Mouse (Mus musculus) retina, embryonic 14.5 days (tissue): ENCODE results near the gene P2ry2.

Experiments used
- DNase-seq: peaks from one replicate; pipeline ENCODE4 v3.0.0-alpha.2; 2015; ENCODE audit warnings: low spot score

P2ry2 gene

DNA sequence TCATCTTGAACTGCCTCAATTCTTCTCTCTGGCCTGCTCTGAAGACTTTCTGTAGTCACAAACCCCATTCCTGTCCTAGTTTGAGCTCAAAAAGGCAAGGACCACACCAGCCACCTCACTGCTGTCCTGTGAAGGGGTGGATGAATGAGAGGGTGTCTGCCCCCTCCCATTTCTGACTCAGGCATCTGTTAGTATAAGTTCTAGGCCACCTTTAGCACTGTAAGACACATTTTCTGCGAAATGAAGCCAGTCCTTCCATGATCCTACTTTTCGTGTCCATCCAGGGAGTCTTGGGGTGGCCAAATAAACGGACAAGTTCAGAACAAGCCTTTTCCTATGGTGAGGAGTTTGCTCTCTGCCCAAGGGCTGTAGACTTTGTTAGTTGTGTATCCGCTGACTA lies at the start of gene P2ry2:
Gene P2ry2 (minus strand): TSS at position 326 of the 400 bp plus-strand sequence.
- no peak for DNase-seq

DNA sequence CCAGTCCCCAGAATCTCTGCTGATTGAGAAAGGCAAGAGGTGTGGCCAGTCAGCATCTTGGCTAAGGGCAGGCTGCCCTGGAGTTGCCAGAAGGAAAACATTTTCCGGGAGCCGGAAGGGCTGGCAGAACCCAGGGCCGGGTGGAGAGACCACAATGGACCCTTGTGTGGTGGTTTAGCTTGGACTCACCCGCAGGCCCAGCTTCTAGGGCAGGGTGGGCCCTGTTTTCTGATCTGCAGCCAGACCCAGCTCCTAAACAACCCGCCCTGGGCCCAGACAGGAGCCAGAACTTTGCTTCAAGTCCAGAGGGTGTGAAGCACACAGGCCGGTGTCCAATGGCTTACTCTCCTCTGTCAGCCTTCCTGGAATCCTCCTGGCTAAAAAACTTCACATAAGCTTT lies 49.6 kb upstream of the P2ry2 start:
- no peak for DNase-seq

- DNase-seq = peak; percentile 90
These were observed 48.7 kb upstream of the P2ry2 start for GRCm38 (mm10) chr7:101061381-101061780.

- no peak for DNase-seq
These were observed 47.8 kb upstream of the P2ry2 start for GRCm38 (mm10) chr7:101060476-101060875.

GRCm38 (mm10) chr7:101059188-101059587 lies 46.5 kb upstream of the P2ry2 start:
- DNase-seq = no peak

- DNase-seq = no peak
These were observed 44.6 kb upstream of the P2ry2 start for GRCm38 (mm10) chr7:101057309-101057708.

DNA sequence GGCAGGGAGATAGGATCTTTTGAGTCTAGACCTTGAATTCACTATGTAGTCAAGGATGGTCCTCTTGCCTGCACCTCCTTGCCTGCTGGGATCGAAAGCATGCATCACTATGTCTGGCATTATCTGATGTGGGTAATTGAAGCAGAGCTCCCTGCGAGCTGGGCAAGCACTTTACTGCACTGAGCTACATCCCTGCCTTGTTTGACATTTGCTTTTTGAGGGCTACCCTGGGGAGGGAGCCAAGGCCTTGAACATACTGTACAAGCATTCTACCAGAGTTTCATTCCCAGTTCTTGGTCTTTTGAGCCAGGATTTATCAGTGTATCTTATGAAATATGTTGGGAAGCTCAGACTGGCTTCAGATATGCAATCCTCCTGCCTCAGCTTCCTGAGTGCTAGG lies 40.5 kb upstream of the P2ry2 start:
- DNase-seq = no peak

DNA sequence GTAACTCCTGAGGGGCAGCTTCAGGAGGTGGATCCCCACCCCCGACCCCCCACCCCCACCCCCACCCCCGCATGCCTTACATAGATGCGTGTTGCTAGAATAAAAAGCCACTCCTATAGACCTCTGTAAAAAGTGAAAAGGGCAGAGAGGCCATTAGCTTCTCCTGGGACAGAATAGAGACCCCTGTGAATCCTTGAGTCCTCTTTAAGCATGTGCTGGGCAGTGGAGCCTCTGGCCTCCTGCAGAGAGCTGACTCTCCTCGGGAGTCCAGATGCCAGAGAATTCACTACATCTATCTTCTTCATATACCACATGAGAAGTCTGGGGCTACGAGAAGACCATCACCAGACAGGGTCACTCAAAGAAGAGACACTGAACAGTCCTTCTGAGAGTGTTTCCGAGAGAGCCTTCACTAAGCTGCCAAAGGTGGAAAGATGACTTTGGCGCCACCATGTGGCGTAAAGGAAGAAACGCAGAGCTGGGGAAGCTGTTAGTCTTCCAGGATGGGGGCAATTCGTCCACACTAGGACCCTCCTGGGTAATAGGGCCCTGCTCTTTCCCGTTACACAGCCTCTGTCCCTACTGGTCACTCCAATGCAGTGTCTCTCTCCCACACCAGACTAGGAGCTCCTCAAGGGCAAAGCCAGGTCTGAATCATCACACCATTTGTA lies 39.0 kb upstream of the P2ry2 start:
- DNase-seq = peak; percentile 92

GRCm38 (mm10) chr7:101050724-101051550 lies 38.3 kb upstream of the P2ry2 start:
- no peak for DNase-seq

DNA sequence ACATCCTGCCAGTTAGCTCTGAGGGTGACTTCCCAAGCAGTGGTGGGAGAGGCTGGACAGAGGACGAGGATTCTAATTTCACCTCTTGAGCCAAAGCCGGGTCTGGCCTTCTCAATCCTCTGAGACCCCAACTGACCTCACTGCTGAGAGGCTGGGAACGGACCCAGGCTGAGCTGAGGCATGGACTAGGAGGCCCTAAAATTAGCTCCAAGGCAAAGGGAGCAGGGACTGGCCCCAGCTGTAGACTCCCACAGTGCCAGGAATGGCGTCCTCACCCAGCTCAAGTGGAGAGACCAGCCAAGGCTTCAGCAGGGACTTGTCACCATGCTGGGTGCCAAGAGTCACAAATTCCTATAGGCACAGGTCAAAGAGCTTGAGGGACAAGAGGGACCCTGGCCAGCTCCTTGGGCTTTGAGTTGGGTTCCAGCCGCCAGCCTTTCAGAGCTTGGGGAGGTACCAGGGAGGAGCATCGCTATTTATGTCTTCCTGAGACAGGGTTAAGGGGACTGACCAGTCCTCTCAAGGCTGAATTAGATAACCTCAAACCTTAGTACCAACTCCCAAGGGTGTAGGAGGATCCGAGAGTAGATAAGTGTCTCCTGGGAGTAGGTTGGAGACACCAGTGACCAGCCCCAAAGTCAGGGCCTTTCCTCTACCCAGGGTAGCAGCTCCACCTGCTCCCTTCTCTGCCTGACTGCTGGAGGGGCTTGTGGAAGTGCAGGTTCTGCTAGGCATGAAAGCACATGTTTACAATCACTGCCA lies 36.8 kb upstream of the P2ry2 start:
- DNase-seq = no peak

DNA sequence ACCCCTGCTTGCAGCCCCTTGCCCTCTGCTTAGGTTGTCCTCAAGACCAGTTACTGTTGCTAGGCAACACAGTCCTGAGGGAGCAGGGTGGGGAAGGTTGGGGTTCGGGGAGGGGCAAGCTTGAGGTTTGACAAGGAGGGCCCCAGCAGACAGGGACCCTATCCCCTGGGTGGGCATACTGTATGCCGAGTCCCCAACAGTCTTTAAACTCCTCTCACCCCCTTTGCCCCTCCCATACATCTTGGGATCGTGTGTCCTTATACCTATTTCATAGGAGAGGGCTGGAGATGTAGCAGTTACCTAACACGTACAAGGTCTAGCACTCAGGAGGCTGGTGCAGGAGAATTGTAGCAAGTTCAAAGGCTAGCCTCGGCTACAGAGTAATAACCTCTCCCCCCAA lies 35.6 kb upstream of the P2ry2 start:
- no peak for DNase-seq

DNA sequence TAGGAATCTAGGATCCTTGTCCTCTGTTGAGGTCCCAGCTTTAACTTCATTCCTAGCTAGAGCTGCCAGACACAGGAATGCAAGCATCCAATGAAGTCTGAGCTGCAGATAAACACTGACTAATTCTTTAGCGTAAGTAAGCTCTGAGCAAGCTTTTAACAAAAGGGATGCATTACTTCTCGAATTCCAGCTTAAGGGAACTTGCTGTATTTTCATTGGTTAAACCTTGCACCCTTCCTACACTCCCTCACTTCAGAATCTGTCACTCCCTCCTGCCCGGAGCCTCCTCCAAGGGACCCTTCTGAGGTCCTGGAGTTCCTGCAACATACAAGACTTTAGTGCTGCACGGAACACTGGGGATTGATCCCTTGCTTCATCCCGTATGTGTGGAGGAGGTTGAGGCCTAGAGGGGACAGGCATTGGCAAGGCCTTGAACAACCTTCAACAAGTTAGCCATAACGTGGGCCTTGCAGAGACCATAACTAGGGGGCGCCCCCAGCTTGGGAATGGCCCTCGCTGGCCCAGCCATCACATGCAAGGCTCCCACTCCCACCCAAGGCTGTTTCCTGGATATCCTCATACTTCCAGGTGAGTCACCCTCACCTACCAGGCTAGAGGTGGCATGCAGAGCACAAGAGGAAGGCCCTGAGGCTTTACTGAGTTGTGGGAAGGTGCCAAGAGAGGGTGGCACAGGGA lies 31.3 kb upstream of the P2ry2 start:
- DNase-seq = no peak

DNA sequence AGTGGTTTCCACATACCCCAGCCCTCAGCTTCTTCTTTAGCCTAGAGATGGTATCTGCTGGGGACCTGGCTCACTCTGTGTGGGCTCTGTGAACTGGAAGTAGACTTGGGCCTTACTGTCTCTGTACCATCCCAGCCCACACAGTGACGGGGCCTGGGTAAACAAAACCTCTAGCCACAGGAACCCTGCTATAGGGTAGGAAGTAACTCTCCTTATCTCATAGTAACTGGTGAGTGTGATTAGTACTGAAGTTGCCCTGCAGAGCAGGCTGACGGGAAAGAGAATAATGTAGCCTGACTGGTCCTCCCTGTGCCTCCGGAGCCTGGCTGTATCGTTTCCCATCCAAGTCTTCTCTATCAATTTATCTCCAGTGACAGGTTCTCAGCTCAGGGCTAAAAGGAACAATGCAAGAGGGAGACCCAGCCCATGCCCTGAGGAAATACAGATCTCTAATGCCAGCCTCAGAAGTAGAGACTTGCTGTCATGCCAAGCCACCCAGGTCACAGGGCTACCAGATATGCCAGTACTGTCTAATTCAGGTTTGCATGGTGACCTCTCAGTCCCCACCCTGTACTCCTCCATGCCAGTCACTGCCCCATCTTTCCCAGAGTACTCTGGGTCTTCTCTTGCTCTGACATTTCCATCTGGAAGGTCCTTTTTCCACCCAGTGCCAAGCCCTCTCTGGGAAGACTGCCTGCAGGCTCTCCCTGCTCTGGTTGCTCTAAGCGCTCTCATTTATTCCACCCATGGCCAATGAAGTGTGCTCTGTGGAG lies 29.5 kb upstream of the P2ry2 start:
- no peak for DNase-seq

GRCm38 (mm10) chr7:101041544-101041943 lies 28.9 kb upstream of the P2ry2 start:
- DNase-seq = no peak

DNA sequence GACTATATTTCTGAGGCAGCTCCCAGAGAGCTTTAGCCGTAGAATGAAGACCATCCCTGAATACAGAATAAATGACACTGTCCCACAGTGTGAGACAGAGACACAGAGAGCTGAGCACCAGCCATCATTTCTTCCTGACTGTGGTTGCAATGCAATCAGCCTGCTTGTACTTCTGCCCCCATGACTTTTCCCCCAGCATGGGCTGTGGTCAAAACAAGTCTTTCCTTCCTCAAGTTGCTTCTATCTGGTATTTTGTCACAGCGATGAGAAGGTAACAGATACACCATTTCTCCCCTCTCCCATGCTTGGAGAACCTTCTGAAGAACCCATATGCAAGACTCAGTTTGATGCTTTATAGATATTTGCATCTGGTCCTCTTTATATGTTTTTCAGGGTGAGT lies 20.7 kb upstream of the P2ry2 start:
- no peak for DNase-seq

DNA sequence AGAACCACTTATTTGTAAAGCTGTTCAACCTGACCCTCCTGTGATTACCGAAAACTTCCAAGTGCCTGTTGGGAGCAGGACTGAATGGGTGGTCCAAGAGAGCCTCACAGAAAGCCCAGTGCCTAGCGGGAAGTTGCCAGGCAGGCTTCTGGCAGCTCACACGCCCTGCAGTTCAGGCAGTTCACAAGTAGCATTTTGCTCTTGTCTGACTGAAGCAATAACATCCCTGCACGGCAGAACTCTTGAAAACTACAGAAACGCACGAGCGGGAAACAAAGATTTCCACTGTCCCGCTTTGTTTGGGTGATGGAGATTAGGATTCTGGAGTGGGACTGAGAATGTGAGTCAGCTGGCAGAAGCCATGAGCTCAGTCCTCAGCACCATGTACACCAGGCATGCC lies 18.6 kb upstream of the P2ry2 start:
- no peak for DNase-seq

DNA sequence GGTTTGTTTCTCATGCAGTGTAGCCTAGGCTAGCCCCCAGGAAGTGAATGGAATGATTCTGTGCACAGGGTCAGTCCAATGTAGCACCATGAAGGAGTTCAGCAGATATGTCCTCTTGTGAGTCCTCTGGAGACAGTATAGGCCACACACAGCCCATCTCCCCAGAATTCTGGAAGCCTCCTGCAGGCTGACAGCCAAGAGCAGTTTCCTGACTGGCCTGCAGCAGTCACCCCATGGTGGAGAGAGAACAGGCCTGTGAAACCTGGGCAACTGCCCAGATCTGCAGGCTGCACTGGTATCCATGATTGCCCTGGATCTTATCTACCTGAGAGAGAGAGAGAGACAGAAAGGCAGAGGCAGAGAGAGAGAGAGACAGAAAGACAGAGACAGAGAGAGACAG lies 18.1 kb upstream of the P2ry2 start:
- DNase-seq = no peak

GRCm38 (mm10) chr7:101029446-101029845 lies 16.8 kb upstream of the P2ry2 start:
- no peak for DNase-seq

GRCm38 (mm10) chr7:101028991-101029390 lies 16.3 kb upstream of the P2ry2 start:
- DNase-seq = no peak

GRCm38 (mm10) chr7:101028444-101028757 lies 15.7 kb upstream of the P2ry2 start:
- DNase-seq = no peak

- DNase-seq = no peak
These were observed 15.2 kb upstream of the P2ry2 start for GRCm38 (mm10) chr7:101027623-101028443.
